ENCODE assay signal across 10 mouse cellular contexts in the genomic region with DNA sequence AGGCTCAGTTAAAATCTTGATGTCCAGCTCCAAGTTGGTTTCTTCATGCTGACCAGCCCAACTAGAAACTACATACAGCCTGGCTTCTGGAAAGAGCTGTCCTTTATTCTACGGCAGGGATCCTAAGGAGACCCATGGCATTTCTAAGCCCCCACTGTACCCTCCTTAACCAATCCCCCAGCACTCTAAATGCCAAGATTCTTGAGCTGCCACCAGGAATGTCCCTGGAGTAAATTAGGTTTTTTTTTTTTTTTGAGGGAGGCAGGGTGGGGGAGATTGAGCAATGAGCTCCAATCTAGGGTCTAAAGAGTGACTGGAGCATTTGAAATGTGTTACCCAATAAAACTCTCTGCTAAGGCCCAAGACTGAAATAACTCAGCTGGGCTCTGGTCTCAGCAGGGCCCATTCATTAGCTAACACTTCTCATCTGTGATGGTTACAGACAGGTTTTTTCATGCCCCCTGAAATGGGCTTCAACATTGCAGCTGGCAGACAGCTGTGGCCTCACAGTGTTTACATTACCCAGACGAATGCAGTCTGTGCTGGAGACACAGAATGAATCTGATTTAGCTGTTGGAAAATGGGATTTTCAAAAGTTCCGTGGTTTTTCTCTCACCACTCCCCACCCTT.
DNase-seq lines count a peak whose midpoint lies in the region; ATAC-seq lines count a peak whose summit lies in the region.
"Had no signal": no experiment of that assay in that cellular context is flagged by ENCODE, and none has a peak within 500 bp of the region (broad histone marks: within the 10 kb centered on the region; RNA-seq: fewer than 3 reads in every experiment).

No protein-coding gene starts in this region.

- H3K4me2 ChIP-seq in heart, embryonic 13.5 days = no peak overlapping the region
- no peak overlapping the region for H3K4me2 ChIP-seq in hindbrain, embryonic 13.5 days
- no peak overlapping the region for H3K4me2 ChIP-seq in midbrain, embryonic 14.5 days (ENCODE audit: low read length)
- H3K4me2 ChIP-seq: liver, embryonic 11.5 days had no signal

- no peak for ATAC-seq in heart, embryonic 13.5 days (ENCODE audit: extremely low read depth, insufficient number of reproducible peaks, low FRiP score, low TSS enrichment)
- peak; percentile 57 for ATAC-seq in hindbrain, embryonic 13.5 days (ENCODE audit: low FRiP score)
- no peak; the same call in 1 of the 2 replicates for ATAC-seq in midbrain, embryonic 14.5 days (ENCODE audit: low FRiP score, low TSS enrichment)
- no peak for ATAC-seq in frontal cortex, adult (ENCODE audit: low TSS enrichment)
- ATAC-seq in erythroblast, adult 5-6 weeks (replicated peaks; ENCODE audit: low FRiP score, poor library complexity, severe bottlenecking) = no peak

- intact Hi-C loops in heart, postnatal 25 days (cut with DNase I) = no loop called here

- 30% methylated on average over 3 of the region's 3 CpGs for WGBS in heart, embryonic 13.5 days
- 39% methylated on average over 3 of the region's 3 CpGs for WGBS in hindbrain, embryonic 13.5 days
- WGBS in midbrain, embryonic 14.5 days = 33% methylated on average over 3 of the region's 3 CpGs

- peak overlapping the region; percentile 32; the same call in 1 of the 2 replicates for H3K27ac ChIP-seq in heart, embryonic 13.5 days (replicated peaks)
- no peak overlapping the region for H3K27ac ChIP-seq in hindbrain, embryonic 13.5 days
- H3K27ac ChIP-seq in midbrain, embryonic 14.5 days (replicated peaks; ENCODE audit: low read depth, low read length) = no peak overlapping the region

- no peaks in the 10 kb centered on the region for H3K27me3 ChIP-seq in heart, embryonic 13.5 days (replicated peaks)
- no peaks in the 10 kb centered on the region for H3K27me3 ChIP-seq in hindbrain, embryonic 13.5 days
- no peaks in the 10 kb centered on the region for H3K27me3 ChIP-seq in midbrain, embryonic 14.5 days (ENCODE audit: control insufficient read depth, insufficient read depth, low read length)

- no peak for DNase-seq in heart, postnatal 25 days (ENCODE audit: low spot score)
- DNase-seq in embryo, embryonic 10.5 days (ENCODE audit: low spot score) = peak; percentile 46
- peak; percentile 16 for DNase-seq in midbrain, embryonic 14.5 days
- DNase-seq in spleen, adult 18-20 months = no peak
- DNase-seq: kidney, postnatal 14 days had no signal

- H3K9ac ChIP-seq in heart, embryonic 13.5 days = no peak overlapping the region
- no peak overlapping the region for H3K9ac ChIP-seq in hindbrain, embryonic 13.5 days
- no peak overlapping the region for H3K9ac ChIP-seq in midbrain, embryonic 14.5 days (replicated peaks; ENCODE audit: low read length)

- H3K4me1 ChIP-seq in heart, embryonic 13.5 days = peaks cover 12% of the 10 kb centered on the region
- H3K4me1 ChIP-seq in hindbrain, embryonic 13.5 days (replicated peaks) = 0 out of 2 replicates have a peak, but pooled peaks cover 3% of the 10 kb centered on the region
- no peaks in the 10 kb centered on the region for H3K4me1 ChIP-seq in midbrain, embryonic 14.5 days (ENCODE audit: control insufficient read depth, insufficient read depth, low read length)

- no peaks in the 10 kb centered on the region for H3K9me3 ChIP-seq in heart, embryonic 13.5 days
- H3K9me3 ChIP-seq in hindbrain, embryonic 13.5 days = no peaks in the 10 kb centered on the region
- no peaks in the 10 kb centered on the region for H3K9me3 ChIP-seq in midbrain, embryonic 14.5 days (ENCODE audit: control insufficient read depth, low read length)

- no peaks in the 10 kb centered on the region for H3K36me3 ChIP-seq in heart, embryonic 13.5 days
- H3K36me3 ChIP-seq in hindbrain, embryonic 13.5 days = no peaks in the 10 kb centered on the region
- H3K36me3 ChIP-seq in midbrain, embryonic 14.5 days (ENCODE audit: control insufficient read depth, insufficient read depth, low read length) = no peaks in the 10 kb centered on the region

- H3K4me3 ChIP-seq in heart, embryonic 13.5 days = no peak overlapping the region
- no peak overlapping the region for H3K4me3 ChIP-seq in hindbrain, embryonic 13.5 days
- H3K4me3 ChIP-seq in midbrain, embryonic 14.5 days (replicated peaks; ENCODE audit: low read depth, low read length) = no peak overlapping the region

Comparison
In these comparisons a context has a peak if more than half of its experiments do, and no peak if none do; other contexts are left out.
1. DNase-seq: peak in embryo, embryonic 10.5 days (single experiment) and midbrain, embryonic 14.5 days (single experiment); none in heart, postnatal 25 days (single experiment) and spleen, adult 18-20 months (0 of 2).